Mouse (Mus musculus) lung, postnatal 0 days (tissue): ENCODE measurements around the gene Nyap1. TPM values are rescaled to one million over a fixed set of nuclear protein-coding genes. Genes with fewer than 3 reads are reported as not detected.

Experiments used
- ATAC-seq: fragments of 200-750 bp; cut with Nextera tagmentation; 2 replicates; pipeline ENCODE4 v1.8.0; 2017; ENCODE audit warnings: moderate library complexity
- DNase-seq: peaks from one replicate; pipeline ENCODE4 v3.0.0-alpha.2; 2016; ENCODE audit warnings: low spot score
- H3K27ac ChIP-seq: fragments of 300-500 bp; sonication (generic); 2 replicates; pipeline ENCODE4 v1.5.1; 2014; ENCODE audit warnings: antibody characterized with exemption, mild to moderate bottlenecking, low read length, mixed read lengths
- H3K27me3 ChIP-seq: fragments of 300-500 bp; sonication (generic); replicated peaks from 2 replicates; pipeline ENCODE4 v1.6.1; 2014; ENCODE audit warnings: low read length, mixed read lengths; ENCODE audit not compliant: insufficient read depth
- H3K36me3 ChIP-seq: fragments of 300-500 bp; sonication (generic); 2 replicates; pipeline ENCODE4 v1.6.1; 2014; ENCODE audit warnings: low read length, mixed read lengths; ENCODE audit not compliant: insufficient read depth
- H3K4me1 ChIP-seq: fragments of 300-500 bp; sonication (generic); 2 replicates; pipeline ENCODE4 v1.6.1; 2014; ENCODE audit warnings: antibody characterized with exemption, low read depth, low read length, mixed read lengths; ENCODE audit not compliant: insufficient read depth
- H3K4me2 ChIP-seq: fragments of 300-500 bp; sonication (generic); replicated peaks from 2 replicates; pipeline ENCODE4 v1.6.1; 2014; ENCODE audit warnings: low read depth, mild to moderate bottlenecking, low read length, moderate library complexity, mixed read lengths
- H3K4me3 ChIP-seq: fragments of 300-500 bp; sonication (generic); 2 replicates; pipeline ENCODE4 v1.5.1; 2014; ENCODE audit warnings: low read depth, low read length
- H3K9ac ChIP-seq: fragments of 300-500 bp; sonication (generic); replicated peaks from 2 replicates; pipeline ENCODE4 v1.6.1; 2014; ENCODE audit warnings: low read depth, mild to moderate bottlenecking
- H3K9me3 ChIP-seq: fragments of 300-500 bp; sonication (generic); 2 replicates; pipeline ENCODE4 v1.6.1; 2016; ENCODE audit warnings: low read length, mixed read lengths
- CTCF ChIP-seq: IDR thresholded peaks from 2 replicates; pipeline ENCODE4 v1.5.1; 2016; ENCODE audit warnings: antibody characterized with exemption, mild to moderate bottlenecking
- EP300 ChIP-seq: IDR thresholded peaks from 2 replicates; pipeline ENCODE4 v1.6.1; 2016; ENCODE audit warnings: antibody characterized with exemption, mild to moderate bottlenecking, control low read depth
- WGBS: fragments of 180-500 bp; shearing (Covaris S2); extraction: QIAGEN DNeasy Blood & Tissue Kit; methylation state at CpG from one replicate; pipeline ENCODE4 v1.1.7; 2014; 5-methylcytosine and 5-hydroxymethylcytosine counted together
- polyA plus RNA-seq: library from polyadenylated mRNA; unstranded; fragments of >200 nt; fragmentation: Nextera tagmentation; extraction: Ambion mirVana; gene quantifications from 2 replicates; pipeline ENCODE4 v1.2.1, GENCODE M21; 2015

The Nyap1 gene
- polyA plus RNA-seq, 1 experiment from 2014 or later: 0.51 TPM

- Histone ChIP-seq H3K4me1 (no peaks in the 10 kb centered on the region), H3K9ac (no peak overlapping the region), H3K27me3 (no peaks in the 10 kb centered on the region), H3K4me2 (no peak overlapping the region), H3K27ac (no peak overlapping the region), H3K36me3 (no peaks in the 10 kb centered on the region), H3K9me3 (no peaks in the 10 kb centered on the region), H3K4me3 (no peak overlapping the region)
- no peak for ATAC-seq
- 53% methylated on average over 3 of the region's 3 CpGs for WGBS
- no peak for DNase-seq
- no peak for TF ChIP-seq CTCF
- no peak for TF ChIP-seq EP300
These were observed 46.6 kb downstream of the Nyap1 start for GRCm38 (mm10) chr5:137694796-137695195.

- TF ChIP-seq EP300: no peak
- no peak for TF ChIP-seq CTCF
- Histone ChIP-seq H3K27me3 (no peaks in the 10 kb centered on the region), H3K27ac (no peak overlapping the region), H3K4me3 (no peak overlapping the region), H3K4me1 (no peaks in the 10 kb centered on the region), H3K36me3 (no peaks in the 10 kb centered on the region), H3K9ac (no peak overlapping the region), H3K9me3 (no peaks in the 10 kb centered on the region), H3K4me2 (no peak overlapping the region)
- 49% methylated on average over 1 of the region's 1 CpGs for WGBS
- ATAC-seq (no peak), DNase-seq (no peak)
These were observed 49.5 kb downstream of the Nyap1 start for GRCm38 (mm10) chr5:137691881-137692280.

- Histone ChIP-seq H3K27me3 (no peaks in the 10 kb centered on the region), H3K9me3 (no peaks in the 10 kb centered on the region), H3K4me3 (no peak overlapping the region), H3K36me3 (no peaks in the 10 kb centered on the region), H3K4me1 (no peaks in the 10 kb centered on the region), H3K27ac (no peak overlapping the region), H3K4me2 (no peak overlapping the region), H3K9ac (no peak overlapping the region)
- 53% methylated on average over 9 of the region's 9 CpGs for WGBS
- TF ChIP-seq CTCF (no peak), EP300 (no peak)
- DNase-seq: no peak
- no peak for ATAC-seq
These were observed 50.9 kb downstream of the Nyap1 start for GRCm38 (mm10) chr5:137690531-137690930.

GRCm38 (mm10) chr5:137689974-137690373, 51.4 kb downstream of the Nyap1 start:
- TF ChIP-seq EP300 (no peak), CTCF (no peak)
- no peak overlapping the region for H3K4me2 ChIP-seq
- H3K36me3 ChIP-seq: no peaks in the 10 kb centered on the region
- H3K9me3 ChIP-seq: no peaks in the 10 kb centered on the region
- no peak for DNase-seq
- H3K27ac ChIP-seq: no peak overlapping the region
- no peak for ATAC-seq
- 80% methylated on average over 3 of the region's 3 CpGs for WGBS
- H3K4me3 ChIP-seq: no peak overlapping the region
- H3K9ac ChIP-seq: no peak overlapping the region
- no peaks in the 10 kb centered on the region for H3K27me3 ChIP-seq
- H3K4me1 ChIP-seq: no peaks in the 10 kb centered on the region

GRCm38 (mm10) chr5:137686127-137686790, 55.1 kb downstream of the Nyap1 start:
- H3K9ac ChIP-seq: no peak overlapping the region
- no peaks in the 10 kb centered on the region for H3K4me1 ChIP-seq
- H3K27me3 ChIP-seq: no peaks in the 10 kb centered on the region
- no peak overlapping the region for H3K4me3 ChIP-seq
- ATAC-seq: no peak
- no peak for DNase-seq
- no peaks in the 10 kb centered on the region for H3K9me3 ChIP-seq
- H3K4me2 ChIP-seq: no peak overlapping the region
- H3K27ac ChIP-seq: no peak overlapping the region
- no peaks in the 10 kb centered on the region for H3K36me3 ChIP-seq
- TF ChIP-seq EP300: no peak
- TF ChIP-seq CTCF: no peak
- WGBS: 74% methylated on average over 6 of the region's 6 CpGs

- DNase-seq (no peak), ATAC-seq (no peak)
- Histone ChIP-seq H3K27me3 (no peaks in the 10 kb centered on the region), H3K4me3 (no peak overlapping the region), H3K4me2 (no peak overlapping the region), H3K4me1 (no peaks in the 10 kb centered on the region), H3K9ac (no peak overlapping the region), H3K27ac (no peak overlapping the region), H3K36me3 (no peaks in the 10 kb centered on the region), H3K9me3 (no peaks in the 10 kb centered on the region)
- 91% methylated on average over 3 of the region's 3 CpGs for WGBS
- TF ChIP-seq EP300 (no peak), CTCF (no peak)
These were observed 55.8 kb downstream of the Nyap1 start for GRCm38 (mm10) chr5:137685653-137686052.
